Mouse (Mus musculus) cerebellum, adult 8-10 months (tissue): Measurements from ENCODE around the gene Hfe2.

Experiments
- DNase-seq: peaks from one replicate; pipeline ENCODE4 v3.0.0; 2022

The Hfe2 gene

DNA sequence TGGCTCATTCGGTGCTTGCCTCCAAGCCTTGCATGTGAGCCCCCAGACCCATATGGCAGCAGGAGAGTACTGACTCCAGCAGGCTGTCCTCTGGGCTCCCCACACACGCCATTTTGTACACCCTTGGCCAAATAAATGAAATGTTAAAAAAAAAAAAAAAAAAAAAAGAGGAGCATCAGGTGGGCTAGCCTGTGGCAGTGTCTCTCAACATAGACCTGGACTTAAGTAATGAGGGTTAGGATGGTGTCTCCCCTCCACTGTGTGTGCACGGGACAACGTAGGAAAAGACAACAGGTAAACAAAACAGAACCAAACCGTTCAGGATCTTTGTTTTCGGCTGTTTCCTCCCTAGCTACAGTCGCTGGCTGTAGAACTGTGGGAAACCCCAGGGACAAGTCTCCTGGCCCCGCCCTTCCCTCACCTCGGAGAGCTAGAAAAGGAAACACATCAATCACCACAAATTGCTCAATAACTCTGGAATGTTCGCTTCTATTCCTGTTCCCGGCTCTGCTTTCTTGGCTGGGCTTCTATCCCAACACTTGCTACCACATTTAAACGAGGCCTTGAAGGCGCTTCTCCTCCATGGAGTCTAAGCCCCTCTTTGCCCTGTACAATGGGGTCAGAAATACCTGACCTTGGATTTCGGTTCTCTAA, 51.2 kb downstream of the Hfe2 start:
- no peak for DNase-seq

DNA sequence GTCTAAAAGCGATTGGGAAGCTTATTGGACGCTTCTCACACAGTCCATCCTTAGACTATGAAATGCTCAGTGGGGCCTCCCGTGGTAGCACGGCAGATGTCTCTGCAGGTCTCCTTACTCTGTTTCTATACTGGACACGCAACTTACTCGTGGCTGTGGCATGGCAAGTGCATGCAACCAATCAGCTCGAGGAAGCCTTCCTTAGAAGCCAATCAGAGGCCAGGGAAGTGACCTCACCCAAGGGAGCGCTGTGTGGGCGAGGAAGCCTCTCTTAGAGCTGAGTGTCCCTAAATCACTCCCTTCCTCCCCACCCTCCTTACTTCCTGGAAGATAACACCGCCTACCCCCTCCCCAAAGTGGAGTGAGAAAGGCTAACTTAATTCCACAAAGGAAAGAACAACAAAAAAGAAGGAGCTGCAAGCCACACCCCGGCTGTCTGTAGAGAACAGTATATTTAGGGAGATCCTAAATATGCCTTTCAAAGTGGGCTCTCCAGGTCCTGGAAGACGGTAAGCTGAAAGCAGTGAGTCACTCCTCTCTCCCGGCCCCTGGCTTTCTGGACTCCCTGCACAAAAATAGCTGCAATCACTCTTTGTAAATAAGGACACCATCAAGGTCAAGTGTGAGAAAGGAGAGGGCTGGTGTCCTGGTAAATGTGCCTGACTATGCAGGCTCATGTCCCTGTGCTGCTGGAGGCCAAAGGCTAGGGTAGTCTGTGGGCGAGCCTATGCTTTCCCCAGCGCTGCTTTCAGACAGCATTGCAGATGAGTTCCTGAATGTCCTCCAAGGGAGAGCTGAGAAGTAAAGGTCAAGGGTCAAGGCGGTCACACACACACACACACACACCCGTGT, 51.9 kb downstream of the Hfe2 start, which contains the start of gene Gm16253:
Gene Gm16253, plus strand, starts transcription at position 295 of the 852 bp plus-strand sequence.
- DNase-seq: peak; percentile 67

DNA sequence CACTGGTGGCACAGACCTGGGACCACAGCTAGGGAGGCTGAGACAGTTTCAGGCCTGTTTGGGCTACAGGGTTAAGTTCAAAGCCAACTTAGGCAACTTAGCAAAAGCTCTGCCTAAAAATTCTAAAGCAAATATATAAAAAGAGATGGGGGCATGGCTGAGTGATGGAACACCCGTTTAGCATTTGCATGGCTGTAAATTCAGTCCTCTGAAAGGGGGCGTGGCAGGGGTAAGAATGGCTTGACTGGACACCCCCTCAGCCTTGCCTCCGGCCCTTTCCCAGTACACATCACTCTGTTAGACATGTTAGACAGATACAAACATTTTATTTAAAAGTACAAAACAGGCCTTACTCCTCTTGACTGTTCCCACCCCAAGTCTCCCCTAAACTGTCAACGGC, 52.6 kb downstream of the Hfe2 start:
- no peak for DNase-seq
